Mouse (Mus musculus) heart, adult 2 months (tissue): ENCODE data around the gene Cnn2.

ENCODE experiments used
- CTCF ChIP-seq: fragments of 200-600 bp; IDR thresholded peaks from 2 replicates; pipeline ENCODE4 v1.8.1; 2022; ENCODE audit warnings: antibody characterized with exemption, mild to moderate bottlenecking, moderate library complexity
- POLR2A ChIP-seq: fragments of 200-500 bp; IDR thresholded peaks from 2 replicates; pipeline ENCODE4 v1.6.1; 2011; ENCODE audit warnings: mild to moderate bottlenecking, low read depth, low read length, control low read depth; ENCODE audit not compliant: insufficient read depth

GRCm38 (mm10) chr10:80025044-80025347 is 36.6 kb downstream of the Cnn2 start:
- TF ChIP-seq CTCF, result no peak
- TF ChIP-seq POLR2A, result no peak
